Mouse (Mus musculus): ENCODE results near the gene Etnk1.

The Etnk1 gene

DNA sequence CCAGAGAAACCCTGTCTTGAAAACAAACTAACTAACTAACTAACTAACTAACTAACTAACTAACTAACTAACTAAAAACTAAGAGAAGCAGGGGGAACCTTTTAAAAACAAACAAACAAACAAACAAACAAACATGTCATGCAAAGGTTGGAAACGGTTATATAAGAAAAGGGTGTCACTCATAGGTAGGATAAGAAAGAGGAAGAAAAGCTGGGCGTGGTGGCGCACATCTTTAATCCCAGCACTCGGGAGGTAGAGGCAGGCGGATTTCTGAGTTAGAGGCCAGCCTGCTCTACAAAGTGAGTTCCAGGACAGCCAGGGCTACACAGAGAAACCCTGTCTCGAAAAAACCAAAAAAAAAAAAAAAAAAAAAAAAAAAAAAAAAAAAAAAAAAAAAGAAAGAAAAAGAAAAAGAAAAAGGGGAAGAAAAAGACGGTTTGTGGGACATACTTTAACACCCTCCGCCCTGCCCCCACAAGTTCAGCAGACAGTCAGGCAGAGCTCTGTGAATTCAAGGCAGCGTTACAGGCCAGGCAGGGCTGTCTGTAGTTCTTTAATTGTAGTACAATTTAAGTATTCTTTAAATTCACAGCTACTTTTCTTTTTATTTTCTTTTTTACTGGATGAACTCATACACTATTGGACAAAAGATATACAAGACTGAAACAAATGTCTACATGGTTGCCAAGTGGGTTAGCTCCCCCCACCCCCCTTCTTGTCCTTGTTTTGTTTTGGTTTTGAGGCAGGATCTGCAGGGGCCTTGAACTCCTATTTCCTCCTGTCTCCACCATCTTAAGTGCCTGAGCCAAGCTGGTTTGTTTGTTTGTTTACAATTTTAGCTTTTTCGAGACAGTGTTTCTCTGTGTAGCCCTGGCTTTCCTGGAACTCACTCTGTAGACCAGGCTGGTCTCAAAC, 15.7 kb upstream of the Etnk1 start:
- DNase-seq (ENCODE audit: low spot score): peak; percentile 72

DNA sequence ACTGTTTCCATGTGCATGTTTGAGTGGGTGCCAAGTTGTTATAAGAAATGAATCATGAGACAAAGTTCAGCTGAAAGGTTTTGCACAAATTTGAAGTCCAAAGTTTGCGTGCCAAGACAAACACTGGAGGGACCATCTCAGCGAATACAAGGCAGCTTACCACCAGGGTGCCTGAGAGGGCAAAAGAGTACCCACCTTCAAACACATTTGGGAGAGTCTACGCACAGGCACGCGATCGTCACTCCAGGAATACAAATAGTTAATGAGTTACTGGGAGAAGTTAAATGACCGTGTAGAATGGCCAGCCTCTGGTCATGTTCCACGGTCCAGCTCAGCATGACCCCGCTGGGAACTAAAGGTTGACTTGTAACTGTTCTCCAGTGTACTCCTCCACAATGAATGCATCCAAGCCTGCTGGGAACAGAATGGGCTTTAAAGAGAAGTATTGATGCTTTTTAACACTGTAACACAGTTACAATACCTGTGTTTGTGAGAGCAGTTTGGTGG, 14.6 kb upstream of the Etnk1 start:
- peak; percentile 97 for DNase-seq (ENCODE audit: low spot score)

DNA sequence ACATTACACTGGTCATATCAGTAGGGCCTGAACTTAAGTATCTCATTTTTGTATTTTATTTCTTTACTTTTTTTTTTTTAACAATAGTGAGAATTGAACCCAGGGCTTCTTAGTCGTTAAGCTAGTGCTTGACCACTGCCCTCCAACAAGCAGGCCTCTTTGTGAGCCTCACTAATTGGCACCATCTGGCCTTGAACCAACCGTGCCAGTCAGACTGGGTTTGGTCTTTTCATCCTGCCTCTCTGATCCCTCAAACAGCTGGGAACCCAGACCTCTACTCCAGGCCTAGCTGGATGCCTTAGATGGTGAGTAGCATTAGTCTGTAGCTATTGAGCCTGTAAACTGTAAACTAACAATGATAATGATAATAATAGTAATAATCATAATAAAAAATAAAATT, 13.9 kb upstream of the Etnk1 start:
- DNase-seq (ENCODE audit: low spot score): no peak

DNA sequence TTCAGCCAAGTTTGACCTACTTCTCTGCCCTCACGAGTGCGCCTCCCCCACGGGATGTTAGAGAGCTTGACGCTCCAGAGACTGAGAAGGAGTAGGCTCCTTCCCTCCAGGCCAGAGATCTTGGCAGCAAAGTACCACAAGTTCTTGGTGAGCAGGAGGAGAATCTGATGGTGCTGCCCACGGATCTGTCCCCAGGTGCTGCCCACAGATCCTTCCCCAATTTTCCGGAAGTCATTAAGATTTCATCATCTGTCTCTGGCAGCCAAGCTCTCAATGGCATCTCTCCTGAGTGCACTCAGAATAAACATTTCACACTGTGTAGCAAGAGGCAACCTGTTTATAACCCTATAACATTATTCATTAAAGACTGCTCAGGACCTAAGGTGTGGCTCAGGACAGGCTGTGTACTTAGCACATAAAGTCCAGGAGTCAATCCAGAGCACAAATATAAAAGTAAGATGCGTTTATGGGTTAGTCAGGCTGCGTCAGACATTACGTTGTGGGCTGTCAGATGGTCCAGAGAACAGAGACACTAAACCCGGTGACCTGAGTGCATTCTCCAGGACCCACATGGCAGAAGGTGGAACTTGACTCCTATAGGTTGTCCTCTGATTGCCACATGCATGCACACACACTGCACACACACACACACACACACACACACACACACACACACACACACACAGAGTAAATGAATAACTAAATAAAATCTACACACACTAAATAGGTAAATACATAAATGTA, 13.1 kb upstream of the Etnk1 start:
- DNase-seq (ENCODE audit: low spot score): peak; percentile 66

DNA sequence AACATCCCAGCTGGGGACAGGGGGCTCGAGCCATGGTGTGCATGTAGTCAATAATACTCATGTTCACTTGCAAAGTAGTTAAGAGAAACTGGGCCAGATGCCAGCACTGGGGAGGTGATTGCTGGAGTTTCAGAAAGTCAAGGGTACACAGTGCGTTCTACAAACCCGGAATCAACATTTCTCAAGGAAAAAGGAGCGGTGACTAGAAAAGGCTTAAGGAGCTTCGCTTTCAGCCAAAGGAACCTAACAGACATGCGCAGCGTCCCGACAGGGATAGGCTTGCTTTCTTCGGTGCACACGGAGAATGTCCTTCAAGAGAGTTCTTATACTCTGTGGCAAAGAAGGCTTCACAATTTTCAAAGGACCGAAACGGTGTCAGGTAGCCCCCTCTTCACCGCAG, 12.1 kb upstream of the Etnk1 start:
- DNase-seq (ENCODE audit: low spot score): no peak

DNA sequence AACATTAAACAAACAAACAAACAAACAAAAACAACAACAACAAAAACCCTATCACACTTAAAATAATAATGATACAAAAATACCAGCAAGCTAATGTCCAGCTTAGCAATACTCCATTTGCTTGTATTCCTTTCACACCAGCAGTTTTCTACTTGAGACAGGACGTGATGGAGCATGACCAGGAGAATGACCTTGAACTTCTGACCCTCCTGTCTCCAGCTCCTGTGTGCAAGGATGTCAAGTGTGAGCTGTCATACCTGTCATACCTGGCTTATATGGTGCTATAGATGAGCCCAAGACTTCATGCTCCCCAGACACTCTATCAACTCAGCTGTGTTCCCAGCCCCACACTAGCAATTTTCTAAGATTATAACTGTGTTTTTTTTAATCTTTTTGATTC, 11.0 kb upstream of the Etnk1 start:
- no peak for DNase-seq (ENCODE audit: low spot score)

DNA sequence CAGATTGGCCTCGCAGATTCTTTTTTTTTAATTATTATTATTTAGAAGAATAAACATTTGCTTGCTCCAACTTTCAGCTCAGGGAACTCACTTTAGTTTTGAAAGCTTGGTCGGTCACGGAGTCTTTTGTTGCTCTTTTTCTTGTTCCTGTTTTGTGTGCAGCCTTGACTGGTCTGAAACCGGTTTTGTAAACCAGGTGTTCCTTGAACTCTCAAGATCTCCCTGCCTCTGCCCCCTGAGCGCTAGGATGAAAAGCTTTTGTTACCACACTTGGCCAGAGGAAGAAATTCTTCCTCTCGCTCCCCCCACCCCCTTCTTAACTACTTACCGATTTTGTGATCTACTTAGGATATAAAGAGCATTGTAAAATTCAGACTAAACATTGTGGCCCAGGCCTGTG, 10.3 kb upstream of the Etnk1 start:
- DNase-seq (ENCODE audit: low spot score): no peak

DNA sequence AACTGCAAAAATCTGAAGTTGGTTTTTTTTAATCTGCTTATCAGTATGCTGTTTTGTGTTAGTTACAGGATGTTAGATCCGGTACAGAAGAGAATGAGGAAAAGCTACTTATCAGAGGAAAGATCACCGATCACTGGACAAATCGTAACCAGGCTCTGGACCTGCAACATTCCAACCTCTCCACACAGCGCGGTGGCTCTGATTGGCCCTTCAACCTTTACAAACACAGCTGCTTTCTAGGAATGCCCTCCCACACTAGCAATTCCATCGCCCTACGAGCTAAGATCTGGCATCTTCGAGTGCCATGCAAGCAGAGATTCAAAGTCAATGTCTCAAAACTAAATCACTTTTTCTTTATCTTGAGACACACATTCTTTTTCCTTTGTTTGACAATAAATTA, 9.6 kb upstream of the Etnk1 start:
- no peak for DNase-seq (ENCODE audit: low spot score)

DNA sequence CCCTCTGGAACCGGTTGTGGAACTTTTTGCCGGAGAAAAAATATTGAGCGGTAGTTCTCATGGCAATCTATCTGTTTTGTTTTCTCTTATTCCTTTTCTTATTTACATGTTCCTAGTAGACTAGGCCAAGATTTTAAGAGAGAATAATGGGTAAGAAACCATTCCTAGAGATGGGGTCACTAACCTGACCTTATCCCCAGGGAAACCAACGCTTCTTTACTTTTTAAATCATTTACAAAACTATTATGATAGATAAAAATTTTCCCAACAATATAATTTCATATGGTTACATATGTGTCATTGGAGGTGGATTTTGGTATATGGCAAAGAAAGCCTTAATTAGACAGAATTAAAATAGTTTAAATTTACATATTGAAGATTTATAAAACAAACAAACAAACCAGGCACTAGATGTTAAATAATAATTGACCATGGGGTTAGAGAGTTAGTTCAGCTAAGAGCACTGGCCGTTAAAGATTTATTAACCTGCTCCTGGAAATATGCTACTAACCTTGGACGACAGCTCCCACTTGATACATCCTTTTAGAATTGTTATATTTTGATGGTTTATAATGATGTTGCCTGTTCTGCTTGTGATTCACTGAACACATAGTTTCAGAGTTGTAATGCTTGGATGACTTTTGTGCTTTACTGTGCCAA, 6.3 kb upstream of the Etnk1 start:
- DNase-seq (ENCODE audit: low spot score): no peak

DNA sequence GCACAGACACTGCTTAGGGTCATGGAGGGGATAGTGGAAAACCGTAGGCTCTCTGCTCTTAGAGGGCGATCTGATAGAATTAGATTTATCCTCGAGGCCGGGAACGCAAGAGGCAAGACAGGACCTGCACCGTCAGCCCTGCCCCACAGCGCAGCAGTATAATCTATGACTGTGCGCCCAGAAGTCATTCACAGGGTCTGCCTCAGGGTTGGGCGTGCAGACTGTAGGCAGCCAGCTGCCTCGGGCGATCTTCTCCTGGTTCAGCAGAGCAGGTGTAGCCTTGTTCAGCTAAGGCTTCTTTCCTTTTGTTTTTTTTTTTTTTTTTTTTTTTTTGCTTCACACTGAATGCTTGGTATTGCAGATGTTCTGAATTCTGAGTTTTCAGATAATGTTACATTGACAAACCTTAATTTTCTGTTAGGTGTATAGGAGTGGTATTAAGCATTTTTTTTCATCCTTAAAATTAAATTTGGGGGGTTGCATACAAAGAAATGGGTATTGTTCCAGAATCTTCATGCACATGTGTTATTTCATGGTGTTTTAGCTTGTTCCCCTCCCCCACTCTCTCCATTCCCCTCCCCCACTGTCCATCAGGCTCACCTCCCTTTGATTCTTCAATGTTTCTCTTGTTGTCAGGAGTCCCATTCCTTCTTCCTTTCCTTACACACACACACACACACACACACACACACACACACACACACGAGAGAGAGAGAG, 4.7 kb upstream of the Etnk1 start:
- no peak for DNase-seq (ENCODE audit: low spot score)

DNA sequence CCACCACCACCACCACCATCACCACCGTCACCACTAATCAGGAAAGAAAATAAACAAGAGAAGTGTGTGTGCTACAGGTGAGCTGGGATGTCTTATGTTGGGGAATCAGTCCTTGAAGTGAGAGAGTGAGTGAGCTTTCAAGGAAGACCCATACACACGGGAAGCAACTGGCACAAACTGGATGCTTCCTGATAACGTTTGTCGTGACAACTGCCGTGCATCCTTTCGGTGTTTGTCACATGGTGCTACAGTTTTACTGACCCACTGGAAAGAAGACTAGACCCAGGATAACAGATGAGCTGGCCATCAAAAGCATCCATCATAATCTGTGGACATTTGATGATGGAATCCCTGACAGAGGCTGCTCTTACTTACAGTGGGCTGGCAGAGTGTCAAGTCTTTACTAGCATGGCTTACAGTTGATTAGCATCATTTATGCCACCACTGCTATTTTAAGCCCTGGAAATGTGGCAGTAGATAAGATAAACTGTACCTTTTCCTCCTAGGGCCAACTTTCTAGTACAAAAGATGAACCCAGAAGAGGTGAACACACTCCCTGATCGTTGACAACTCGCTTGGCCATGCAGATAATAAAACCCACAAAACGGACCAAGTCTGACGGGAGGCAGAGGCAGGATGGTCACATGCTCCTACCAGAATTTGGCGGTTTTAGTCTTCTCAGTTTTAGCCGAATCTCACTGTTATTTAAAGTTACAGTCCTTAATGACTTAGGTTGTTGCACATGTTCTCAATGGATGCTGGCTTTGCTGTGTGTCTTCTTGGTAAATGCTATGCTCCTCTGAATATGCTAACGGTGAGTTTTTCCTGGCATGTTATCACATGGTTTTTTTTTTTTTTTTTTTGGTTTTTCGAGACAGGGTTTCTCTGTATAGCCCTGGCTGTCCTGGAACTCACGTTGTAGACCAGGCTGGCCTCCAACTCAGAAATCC, 2.8 kb upstream of the Etnk1 start:
- DNase-seq (ENCODE audit: low spot score): no peak

DNA sequence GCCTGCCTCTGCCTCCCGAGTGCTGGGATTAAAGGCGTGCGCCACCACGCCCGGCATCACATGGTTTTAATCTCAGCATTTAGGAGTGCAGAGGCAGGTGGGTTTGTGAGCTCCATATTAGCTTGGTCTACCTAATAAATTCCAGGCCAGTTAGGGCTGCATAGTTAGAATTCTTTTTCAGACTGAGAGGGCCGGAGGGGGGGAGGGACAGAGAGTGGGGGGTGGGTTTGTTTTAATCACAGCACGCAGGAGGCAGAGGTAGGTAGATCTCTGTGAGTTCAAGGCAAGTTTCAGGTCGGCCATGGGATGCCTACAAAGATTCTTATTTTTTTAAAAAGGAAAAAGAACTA, 2.1 kb upstream of the Etnk1 start:
- DNase-seq (ENCODE audit: low spot score): no peak

DNA sequence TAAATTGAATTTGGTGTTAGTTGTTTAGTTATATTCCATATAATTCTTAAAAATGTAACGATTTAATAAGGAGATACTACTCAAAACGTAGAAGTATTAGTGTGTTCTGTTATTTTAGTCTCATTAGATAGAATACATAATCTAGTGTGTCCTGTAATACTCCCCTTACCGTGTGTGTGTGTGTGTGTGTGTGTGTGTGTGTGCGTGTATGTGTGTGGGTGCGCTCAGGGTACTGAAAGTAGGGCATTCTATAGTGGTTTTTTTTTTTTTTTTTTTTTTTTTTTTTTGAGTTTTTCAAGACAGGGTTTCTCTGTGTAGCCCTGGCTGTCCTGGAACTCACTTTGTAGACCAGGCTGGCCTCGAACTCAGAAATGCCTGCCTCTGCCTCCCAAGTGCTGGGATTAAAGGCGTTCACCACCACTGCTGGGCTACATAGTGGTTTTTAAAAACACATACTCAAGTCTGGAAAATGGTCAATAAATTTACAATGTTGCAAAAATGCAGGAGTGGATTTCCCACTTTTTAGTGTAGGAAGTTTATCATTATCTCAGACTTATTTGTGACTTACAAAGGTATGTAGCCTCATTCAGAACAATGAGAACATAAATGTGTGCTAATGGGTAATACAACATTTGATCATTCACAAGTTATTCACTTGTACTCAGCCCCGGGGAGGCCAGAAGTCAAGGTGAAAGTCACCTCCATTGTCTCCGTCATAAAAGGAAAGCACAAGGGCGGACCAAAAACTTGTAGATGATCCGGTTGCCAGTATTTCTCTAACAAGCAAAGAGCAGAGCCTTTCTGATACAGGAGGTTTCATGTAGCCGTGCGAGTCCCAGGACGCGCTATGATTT, 1.4 kb upstream of the Etnk1 start:
- no peak for DNase-seq (ENCODE audit: low spot score)

DNA sequence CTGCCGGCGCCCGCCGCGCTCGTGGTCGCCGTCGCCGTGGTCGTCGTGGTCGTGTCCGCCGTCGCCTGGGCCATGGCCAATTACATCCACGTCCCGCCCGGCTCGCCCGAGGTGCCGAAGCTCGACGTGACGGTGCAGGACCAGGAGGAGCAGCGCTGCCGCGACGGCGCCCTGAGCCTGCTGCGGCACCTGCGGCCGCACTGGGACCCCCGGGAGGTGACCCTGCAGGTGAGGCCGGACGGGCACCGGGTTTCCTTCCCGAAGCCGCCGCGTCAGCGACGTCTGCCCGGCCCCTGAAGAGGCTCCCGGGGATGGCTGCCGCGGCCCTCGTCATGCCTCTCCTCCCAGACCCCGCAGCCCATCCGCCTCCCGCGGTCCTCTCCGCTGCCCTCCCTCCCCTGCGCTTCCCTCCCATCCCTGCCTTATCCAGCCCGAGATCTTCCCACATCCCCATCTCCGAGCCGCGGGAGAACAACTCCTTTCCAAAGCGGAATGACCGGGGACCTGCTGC, 443 bp downstream of the Etnk1 start:
- DNase-seq (ENCODE audit: low spot score): no peak

DNA sequence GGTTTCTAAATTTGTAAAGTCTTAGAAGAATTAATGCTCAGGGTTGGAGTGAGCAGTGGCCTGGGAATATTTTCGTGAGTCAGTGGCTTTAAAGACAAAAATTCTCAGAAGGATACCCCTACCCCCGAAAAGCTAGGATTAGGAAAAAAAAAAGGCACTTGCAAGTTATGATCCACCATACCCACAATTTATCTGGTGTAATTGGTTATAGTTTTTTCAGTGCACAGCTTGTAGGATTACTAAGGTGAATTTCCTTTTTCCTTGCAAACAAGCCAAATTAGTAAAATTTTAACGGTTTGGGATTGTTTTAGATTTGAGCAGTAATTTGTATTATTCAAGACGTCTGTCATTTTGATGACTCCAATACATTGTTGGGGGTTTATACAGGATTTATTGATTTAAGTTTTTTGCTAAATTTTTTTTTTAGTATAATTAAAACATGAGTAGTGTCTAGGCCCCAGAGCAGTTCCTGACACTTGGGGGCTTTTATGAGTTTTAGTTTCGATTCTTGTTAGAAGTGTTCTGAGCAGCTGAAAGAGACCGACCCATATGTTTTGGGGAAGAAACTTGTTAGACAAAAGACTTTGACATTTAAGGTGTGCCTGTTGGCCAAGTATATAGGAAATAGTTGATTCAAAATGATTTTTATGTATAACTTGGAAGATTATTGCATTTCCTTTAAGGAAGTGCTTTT, 1.1 kb downstream of the Etnk1 start:
- DNase-seq (ENCODE audit: low spot score): peak; percentile 26

DNA sequence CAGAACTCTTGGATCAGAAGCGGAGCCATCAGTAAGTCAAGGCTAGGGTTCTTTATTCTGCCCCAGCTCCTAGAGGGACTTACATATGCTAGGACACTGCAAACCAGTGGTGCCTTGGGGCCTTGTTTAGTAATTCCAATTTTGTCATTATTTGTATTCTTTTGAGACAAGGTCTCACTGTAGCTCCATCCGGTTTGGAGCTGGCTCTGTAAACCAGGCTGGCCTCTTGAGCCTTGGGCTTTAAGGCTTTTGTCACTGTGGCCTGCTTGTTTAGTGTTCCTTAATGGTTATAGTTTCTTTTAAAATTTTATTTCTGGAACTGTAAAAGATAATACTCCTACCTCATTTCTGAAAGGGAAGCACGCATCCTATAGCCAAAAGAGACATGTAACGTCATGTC, 2.4 kb downstream of the Etnk1 start:
- DNase-seq (ENCODE audit: low spot score): no peak

DNA sequence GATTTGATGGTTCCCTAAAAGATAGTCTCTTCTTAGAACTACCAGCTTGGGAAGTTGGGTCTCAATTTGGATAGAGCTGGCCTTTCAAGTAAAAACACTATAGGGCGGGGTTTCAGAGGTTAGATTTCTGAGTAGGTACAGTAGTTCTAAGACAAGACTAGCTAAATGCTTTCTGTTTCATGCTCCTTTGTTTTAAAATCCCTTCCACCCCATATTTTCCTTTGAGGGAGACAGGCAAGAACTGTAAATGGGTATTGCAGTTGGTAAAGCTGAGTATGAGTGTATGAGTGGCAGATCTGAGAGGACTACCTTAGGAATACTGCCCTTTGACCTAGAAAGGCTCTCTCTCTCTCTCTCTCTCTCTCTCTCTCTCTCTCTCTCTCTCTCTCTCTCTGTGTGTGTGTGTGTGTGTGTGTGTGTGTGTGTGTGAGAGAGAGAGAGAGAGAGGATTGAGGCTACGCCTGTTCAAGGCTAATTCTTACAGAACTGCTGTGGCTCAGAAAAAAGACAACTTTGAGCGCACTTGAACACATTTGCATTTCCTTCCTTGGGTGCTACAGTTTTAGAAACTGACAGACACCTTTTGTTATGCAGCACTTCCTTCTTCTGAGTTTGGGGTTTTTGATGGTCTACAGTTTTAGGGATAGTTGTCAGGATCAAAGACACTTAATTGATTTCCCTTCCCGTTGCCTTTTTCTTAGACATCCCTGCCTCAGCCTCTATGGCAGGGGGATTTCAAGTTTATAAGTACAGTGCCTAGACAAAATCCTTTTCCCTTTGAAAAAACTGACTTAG, 3.3 kb downstream of the Etnk1 start:
- DNase-seq (ENCODE audit: low spot score): peak; percentile 39

DNA sequence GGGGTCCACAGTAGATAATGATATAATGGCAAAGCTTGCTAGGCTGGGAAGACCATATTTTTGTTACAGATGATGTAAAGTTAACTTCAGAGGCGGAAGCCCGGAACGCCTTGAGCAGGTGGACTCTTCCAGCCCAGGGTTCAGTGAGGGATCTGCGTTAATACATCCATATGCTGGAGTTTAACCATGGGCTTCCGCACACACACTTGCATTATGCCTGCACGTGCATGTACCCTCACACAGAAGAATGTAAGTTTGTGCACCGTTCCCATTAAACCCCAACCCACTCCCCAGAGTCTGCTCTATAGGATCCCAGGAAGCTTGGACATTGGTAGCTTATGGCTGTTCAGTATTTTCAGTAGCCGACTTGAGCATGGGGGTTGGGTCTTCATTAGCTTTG, 4.0 kb downstream of the Etnk1 start:
- no peak for DNase-seq (ENCODE audit: low spot score)
